Mouse (Mus musculus): Measurements from ENCODE around the gene Foxb1. TPM values are rescaled to one million over a fixed set of nuclear protein-coding genes. Genes with fewer than 3 reads are reported as not detected.

Gene Foxb1
- polyA plus RNA-seq, 1 experiment from 2014 or later = 2.2 TPM

Other genes with a start within 250 kb of the Foxb1 start
- 115 and 116 TPM in 2 replicates for gene Bnip2, start 228.5 kb upstream of the Foxb1 start, polyA plus RNA-seq (2014; fragmentation: Nextera tagmentation; extraction: Ambion mirVana)